Mouse (Mus musculus) limb, embryonic 10.5 days (tissue): Measurements from ENCODE around the gene Tpd52l2. TPM values are rescaled to one million over a fixed set of nuclear protein-coding genes. Genes with fewer than 3 reads are reported as not detected.

Experiments
- polyA plus RNA-seq: library from polyadenylated mRNA; unstranded; fragments of >200 nt; fragmentation: Nextera tagmentation; extraction: Ambion mirVana; gene quantifications from 2 replicates; pipeline ENCODE4 v1.2.1, GENCODE M21; 2016

Tpd52l2 gene
- polyA plus RNA-seq, 1 experiment from 2014 or later, result 176 TPM

Other genes starting within 250 kb of the Tpd52l2 start
- 20.3 and 23.0 TPM in 2 replicates for gene Gmeb2, start 209.1 kb upstream of the Tpd52l2 start, polyA plus RNA-seq
- gene Stmn3, start 182.6 kb upstream of the Tpd52l2 start, polyA plus RNA-seq, result 0.21 and 0.41 TPM in 2 replicates
- 79.8 and 80.8 TPM in 2 replicates for gene Rtel1, start 177.4 kb upstream of the Tpd52l2 start, polyA plus RNA-seq
- gene Zgpat, start 132.2 kb upstream of the Tpd52l2 start, polyA plus RNA-seq, result 43.8 and 54.0 TPM in 2 replicates
- gene Arfrp1, start 131.7 kb upstream of the Tpd52l2 start, polyA plus RNA-seq, result 79.7 and 80.9 TPM in 2 replicates
- 26.1 and 30.6 TPM in 2 replicates for gene Lime1, start 117.1 kb upstream of the Tpd52l2 start, polyA plus RNA-seq
- 17.5 and 17.7 TPM in 2 replicates for gene Zbtb46, start 37.7 kb upstream of the Tpd52l2 start, polyA plus RNA-seq
- 0.08 and 0.21 TPM in 2 replicates for gene Abhd16b, start 3.9 kb upstream of the Tpd52l2 start, polyA plus RNA-seq
- 86.6 and 97.6 TPM in 2 replicates for gene Dnajc5, start 23.3 kb downstream of the Tpd52l2 start, polyA plus RNA-seq
- 36.6 and 44.1 TPM in 2 replicates for gene Uckl1, start 87.8 kb downstream of the Tpd52l2 start, polyA plus RNA-seq
- gene Prpf6, start 94.7 kb downstream of the Tpd52l2 start, polyA plus RNA-seq, result 79.4 and 80.5 TPM in 2 replicates
- 37.5 and 57.7 TPM in 2 replicates for gene Zfp512b, start 95.7 kb downstream of the Tpd52l2 start, polyA plus RNA-seq
- 12.0 and 17.2 TPM in 2 replicates for gene Samd10, start 102.1 kb downstream of the Tpd52l2 start, polyA plus RNA-seq
- 0.39 TPM in 1 of 2 replicates, not detected in the other for gene Gm29797, start 159.9 kb downstream of the Tpd52l2 start, polyA plus RNA-seq
- 25.9 and 27.9 TPM in 2 replicates for gene Sox18, start 174.5 kb downstream of the Tpd52l2 start, polyA plus RNA-seq
- gene Tcea2, start 183.2 kb downstream of the Tpd52l2 start, polyA plus RNA-seq, result 16.5 and 25.8 TPM in 2 replicates
- 94.3 and 96.4 TPM in 2 replicates for gene Rgs19, start 196.8 kb downstream of the Tpd52l2 start, polyA plus RNA-seq
- gene Lkaaear1, start 201.3 kb downstream of the Tpd52l2 start, polyA plus RNA-seq, result not detected in 2 replicates
- 0.33 and 0.65 TPM in 2 replicates for gene Oprl1, start 217.9 kb downstream of the Tpd52l2 start, polyA plus RNA-seq